Mouse (Mus musculus) hematopoietic stem cell, adult 5-6 weeks (primary cell): ENCODE data around the gene Bicc1. TPM values are rescaled to one million over a fixed set of nuclear protein-coding genes. Genes with fewer than 3 reads are reported as not detected.

Experiments used
- ATAC-seq, 2 experiments: fragments of 125-278 bp in 1 of 2; replicated peaks in 1 of 2; 2 replicates each; pipeline ENCODE4 v1.8.0; 2016 to 2017; ENCODE audit warnings: inconsistent platforms in 2 of 2, mild to moderate bottlenecking in 2 of 2, moderate number of reproducible peaks in 2 of 2, low read depth in 1 of 2, moderate TSS enrichment in 1 of 2; ENCODE audit not compliant: low FRiP score in 2 of 2, poor library complexity in 2 of 2, severe bottlenecking in 2 of 2, insufficient read depth in 1 of 2, low TSS enrichment in 1 of 2
- total RNA-seq: library from RNA; stranded (forward); fragments of 172-1452, 232-1000 nt; gene quantifications from 2 replicates; pipeline ENCODE4 v1.2.3, GENCODE M21; 2017

Gene Bicc1
- total RNA-seq, 1 experiment from 2014 or later: 0.40 TPM

GRCm38 (mm10) chr10:71138132-71138851 lies 21.2 kb downstream of the Bicc1 start:
- no peak for ATAC-seq

DNA sequence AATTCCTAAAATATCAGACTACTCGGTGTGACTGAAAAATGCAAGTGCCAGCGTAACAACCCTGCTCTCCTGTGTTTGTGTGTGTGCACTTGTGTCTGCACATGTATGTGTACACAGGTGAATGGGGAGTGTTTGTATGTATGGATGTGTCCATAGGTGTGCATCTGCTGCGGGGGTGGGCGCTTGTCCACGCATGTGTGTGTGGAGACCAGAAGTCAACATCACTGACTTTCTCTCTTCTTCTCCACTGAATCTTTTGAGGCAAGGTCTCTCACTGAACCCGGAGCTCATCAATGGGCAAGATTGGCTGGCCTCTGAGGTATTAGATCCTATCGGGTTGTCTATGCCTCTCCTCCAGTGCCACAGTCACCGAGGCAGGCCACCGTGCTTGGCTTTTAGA lies 21.9 kb downstream of the Bicc1 start:
- ATAC-seq: no peak

GRCm38 (mm10) chr10:71131333-71131732 lies 28.2 kb downstream of the Bicc1 start:
- no peak for ATAC-seq

- no peak for ATAC-seq
These were observed 29.2 kb downstream of the Bicc1 start for GRCm38 (mm10) chr10:71130261-71130660.

- ATAC-seq: no peak
These were observed 31.6 kb downstream of the Bicc1 start for GRCm38 (mm10) chr10:71127951-71128331.

DNA sequence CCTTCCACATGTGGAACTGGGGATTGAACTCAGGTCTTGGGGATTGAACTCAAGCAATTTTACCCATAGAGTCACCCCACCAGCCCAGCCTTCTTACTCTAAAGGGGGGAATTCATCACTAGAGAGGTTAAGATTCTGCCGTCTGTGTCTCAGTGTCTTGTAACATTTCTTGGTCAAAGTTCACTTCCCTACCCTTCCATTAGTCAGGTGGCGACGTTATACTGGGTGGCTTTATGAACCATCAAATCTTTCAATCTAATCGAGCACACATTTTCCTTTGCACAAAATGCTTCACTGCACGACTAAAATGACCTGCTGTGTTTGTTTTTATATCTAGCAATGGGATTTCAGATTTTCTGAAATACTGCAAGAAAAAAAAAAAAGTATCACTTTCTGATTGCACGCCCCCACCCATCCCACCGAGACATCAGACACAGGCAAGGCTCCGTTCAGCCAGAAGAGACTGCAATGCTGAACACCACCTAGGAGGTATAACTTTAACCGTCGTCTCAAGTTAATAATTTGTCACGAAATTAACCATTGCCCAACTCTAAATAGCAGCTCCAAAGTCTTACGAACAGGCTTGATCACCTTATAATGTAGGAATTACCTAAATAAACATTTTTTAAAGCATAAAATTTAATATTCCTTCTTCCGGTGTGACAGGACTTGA lies 32.1 kb downstream of the Bicc1 start:
- no peak for ATAC-seq

DNA sequence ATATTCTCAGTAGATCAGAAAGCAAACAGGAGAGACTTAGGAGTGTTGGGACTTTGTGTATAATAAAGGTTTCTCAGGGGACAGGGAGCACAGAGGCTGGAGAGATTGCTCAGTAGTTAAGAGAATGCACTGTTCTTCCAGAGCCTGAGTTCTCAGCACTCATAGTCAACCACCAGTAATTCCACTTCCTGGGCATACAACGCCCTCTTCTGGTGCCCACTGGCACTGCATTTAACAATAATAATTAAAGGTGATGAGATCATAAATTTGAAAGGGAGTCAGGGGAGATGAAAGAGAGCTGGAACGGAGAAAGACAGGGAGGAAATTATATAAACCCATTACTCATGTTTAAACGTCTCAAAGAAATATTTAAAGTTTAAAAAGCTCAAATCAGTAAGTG lies 35.5 kb downstream of the Bicc1 start:
- ATAC-seq: no peak

DNA sequence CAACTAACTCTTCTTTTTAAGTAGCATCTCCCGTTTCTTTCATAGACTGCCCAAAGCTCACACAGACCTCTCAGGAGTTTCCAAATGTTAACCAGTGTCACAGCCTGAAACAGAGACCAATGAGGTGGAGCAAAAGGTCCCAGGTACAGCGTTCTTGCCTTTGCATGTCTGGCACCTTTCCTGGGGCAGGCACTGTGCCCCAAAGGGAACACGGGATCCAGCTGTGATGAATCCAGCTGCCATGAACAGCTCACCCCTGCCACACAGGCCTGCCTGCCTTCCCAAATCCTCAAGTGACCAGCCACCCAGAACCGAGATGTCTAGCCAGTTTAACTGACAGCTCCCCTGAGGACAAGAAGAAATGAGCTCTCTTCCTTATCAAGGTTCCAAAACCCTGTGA lies 36.1 kb downstream of the Bicc1 start:
- ATAC-seq: no peak

GRCm38 (mm10) chr10:71122480-71122879 lies 37.0 kb downstream of the Bicc1 start:
- ATAC-seq: no peak

- ATAC-seq: no peak
These were observed 38.7 kb downstream of the Bicc1 start for GRCm38 (mm10) chr10:71120769-71121165.

DNA sequence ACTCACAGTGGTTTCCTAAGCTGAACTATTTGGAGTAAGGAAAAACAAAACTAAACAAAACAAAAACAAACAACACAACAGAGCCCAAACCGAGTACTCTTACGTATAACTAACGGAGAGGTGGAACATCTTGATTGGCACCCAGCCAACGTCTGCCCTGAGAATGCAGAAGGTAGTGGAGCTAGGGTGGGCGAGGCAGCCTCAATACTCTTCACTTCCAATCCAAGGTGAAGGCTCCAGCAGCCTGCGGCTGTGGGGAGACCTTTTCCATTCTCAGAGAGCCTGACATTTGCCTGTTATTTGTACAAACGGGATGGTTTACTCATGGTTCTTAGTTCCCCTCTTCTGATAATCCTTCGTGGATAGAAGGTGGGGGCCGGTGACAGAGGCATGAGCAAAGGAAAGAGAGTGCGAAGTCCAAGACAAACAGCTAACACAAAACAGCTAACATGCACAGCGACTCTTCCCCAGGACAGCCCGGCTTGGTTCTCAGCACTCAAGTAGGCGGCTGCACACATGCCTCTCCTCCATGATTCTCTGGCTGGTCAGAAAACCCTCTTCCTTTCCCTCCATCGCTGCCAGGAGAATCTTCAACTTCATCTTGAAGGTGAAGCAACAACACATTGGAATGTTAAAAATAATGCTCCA lies 39.3 kb downstream of the Bicc1 start:
- no peak for ATAC-seq

DNA sequence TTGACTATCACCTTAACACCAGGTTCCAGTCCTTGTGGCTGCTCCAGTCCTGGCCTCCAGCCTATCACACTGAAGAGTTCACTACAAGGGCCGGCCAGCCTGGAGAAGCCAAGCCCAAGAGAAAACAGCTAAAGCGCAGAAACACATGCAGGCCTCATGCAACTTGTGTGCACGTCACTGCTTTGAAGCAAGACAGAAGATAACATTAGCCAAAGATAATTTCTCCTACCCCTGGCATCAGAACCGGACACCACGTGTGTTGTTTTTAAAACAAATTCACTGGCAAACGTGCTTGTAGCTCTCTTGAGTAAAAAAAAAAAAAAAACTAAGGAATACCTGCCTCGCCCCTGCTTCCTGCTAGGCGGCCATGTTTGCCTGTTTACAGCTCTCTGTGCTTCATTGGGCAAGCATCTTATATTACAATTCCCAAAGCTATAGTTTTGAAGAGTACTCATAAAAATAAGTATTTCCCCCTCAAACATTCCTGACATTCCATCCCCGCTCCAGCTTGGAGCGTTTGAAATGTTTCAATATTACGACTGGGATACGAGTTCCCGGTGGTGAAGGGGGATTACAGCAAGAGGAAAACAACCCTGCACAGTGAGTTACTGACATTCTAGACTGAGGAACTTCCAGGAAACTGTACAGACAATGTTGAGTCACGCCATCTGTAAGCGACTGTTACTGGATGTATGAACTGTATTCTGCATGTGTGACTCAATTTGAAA lies 40.2 kb downstream of the Bicc1 start:
- no peak for ATAC-seq

GRCm38 (mm10) chr10:71117766-71118165 lies 41.7 kb downstream of the Bicc1 start:
- ATAC-seq: no peak

DNA sequence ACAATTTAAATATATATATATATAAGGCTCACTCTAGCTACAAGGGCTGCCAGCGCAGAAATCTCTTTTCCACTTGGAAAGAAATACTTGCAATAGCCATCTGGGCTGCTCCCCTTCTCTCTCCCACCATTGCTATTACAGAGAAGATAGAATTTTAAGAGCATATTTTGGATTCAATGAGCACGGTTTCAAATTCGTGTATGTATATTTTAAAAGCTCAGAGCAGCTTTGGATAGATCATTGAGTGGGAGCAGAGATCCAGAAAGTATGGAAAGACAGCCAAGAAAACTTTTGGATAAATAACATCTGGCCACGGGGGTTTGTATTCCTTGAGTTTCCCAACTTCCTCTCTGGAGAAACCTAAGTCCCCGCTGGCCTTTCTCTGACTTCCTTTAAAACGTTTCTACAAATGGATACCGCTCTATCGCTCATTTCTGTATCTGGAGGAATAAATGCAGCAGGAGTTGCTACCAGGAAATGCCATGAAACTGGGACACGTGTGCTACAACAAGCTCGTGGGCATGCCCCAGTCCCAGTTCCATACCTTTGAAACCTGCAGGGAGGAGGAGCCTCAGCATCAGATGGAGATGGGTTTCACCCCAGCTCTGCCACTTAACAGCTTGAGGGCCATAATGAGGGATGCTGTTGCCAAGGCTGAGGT lies 45.1 kb downstream of the Bicc1 start:
- ATAC-seq: no peak

DNA sequence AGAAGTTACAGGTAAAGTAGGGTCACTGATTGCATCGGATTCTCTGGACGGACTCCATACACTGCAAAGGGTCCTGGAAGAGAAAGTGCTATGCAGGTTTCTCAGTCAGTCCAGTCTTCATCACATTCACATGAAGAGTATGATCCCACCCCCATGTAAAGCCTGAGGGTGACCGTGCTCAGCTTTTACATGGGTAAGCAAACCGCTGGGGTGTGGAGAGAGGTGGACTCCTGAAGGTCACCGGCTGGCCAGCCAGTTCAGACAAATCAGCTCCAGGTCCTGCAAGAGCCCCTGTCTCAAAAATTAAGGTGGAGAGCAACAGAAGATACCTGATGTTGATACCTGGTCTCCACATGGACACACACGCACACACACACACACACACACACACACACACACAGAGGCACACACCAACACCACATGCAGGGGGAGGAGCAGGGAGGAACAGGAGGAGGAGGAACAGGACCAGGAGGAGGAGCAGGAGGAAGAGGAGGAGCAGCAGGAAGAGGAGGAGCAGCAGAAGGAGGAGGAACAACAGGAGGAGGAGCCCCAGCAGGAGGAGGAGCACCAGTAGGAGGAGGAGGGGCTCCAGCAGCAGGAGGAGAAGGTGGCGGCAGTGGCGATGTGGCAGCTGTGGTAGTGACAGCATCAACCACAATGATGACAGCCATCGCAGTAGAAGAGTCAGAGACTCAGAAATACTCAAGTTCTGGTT lies 52.9 kb downstream of the Bicc1 start:
- no peak for ATAC-seq

- no peak for ATAC-seq
These were observed 54.7 kb downstream of the Bicc1 start for GRCm38 (mm10) chr10:71104791-71105190.
